Mouse (Mus musculus) T-cell, adult 2 months (primary cell): ENCODE measurements around the gene Stat5b.
A peak's percentile ranks its signal among the peaks of the same experiment; 100 is the strongest.

Experiments used
- DNase-seq: peaks from one replicate; pipeline ENCODE4 v3.0.0; 2022; ENCODE audit warnings: low spot score

Gene Stat5b

GRCm38 (mm10) chr11:100850038-100850777, at the start of gene Stat5b:
TSS of gene Stat5b (minus strand) at chr11:100850724.
- peak; percentile 85 for DNase-seq

- DNase-seq: no peak
Observed at GRCm38 (mm10) chr11:100898441-100899199, 48.1 kb upstream of the Stat5b start.

GRCm38 (mm10) chr11:100897294-100898231, 47.0 kb upstream of the Stat5b start:
- no peak for DNase-seq

GRCm38 (mm10) chr11:100896078-100896477, 45.6 kb upstream of the Stat5b start:
- DNase-seq: no peak

GRCm38 (mm10) chr11:100894146-100894918, 43.8 kb upstream of the Stat5b start:
- no peak for DNase-seq

- peak; percentile 89 for DNase-seq
Observed at GRCm38 (mm10) chr11:100893482-100893881, 43.0 kb upstream of the Stat5b start.

- DNase-seq: no peak
Observed at GRCm38 (mm10) chr11:100892435-100892834, 41.9 kb upstream of the Stat5b start.

GRCm38 (mm10) chr11:100891256-100892123, 41.0 kb upstream of the Stat5b start:
- DNase-seq: peak; percentile 53

- no peak for DNase-seq
Observed at GRCm38 (mm10) chr11:100890481-100890880, 40.0 kb upstream of the Stat5b start.

GRCm38 (mm10) chr11:100888348-100888820, 37.9 kb upstream of the Stat5b start:
- no peak for DNase-seq

GRCm38 (mm10) chr11:100887764-100888163, 37.2 kb upstream of the Stat5b start:
- DNase-seq: no peak

- DNase-seq: no peak
Observed at GRCm38 (mm10) chr11:100887236-100887635, 36.7 kb upstream of the Stat5b start.

GRCm38 (mm10) chr11:100886188-100886740, 35.7 kb upstream of the Stat5b start:
- DNase-seq: no peak

GRCm38 (mm10) chr11:100885472-100885871, 34.9 kb upstream of the Stat5b start:
- DNase-seq: no peak

- DNase-seq: no peak
Observed at GRCm38 (mm10) chr11:100883640-100884039, 33.1 kb upstream of the Stat5b start.

- no peak for DNase-seq
Observed at GRCm38 (mm10) chr11:100879321-100880078, 29.0 kb upstream of the Stat5b start.

GRCm38 (mm10) chr11:100875761-100876160, 25.2 kb upstream of the Stat5b start:
- no peak for DNase-seq

GRCm38 (mm10) chr11:100870968-100871350, 20.4 kb upstream of the Stat5b start:
- DNase-seq: no peak

- DNase-seq: no peak
Observed at GRCm38 (mm10) chr11:100870256-100870967, 19.9 kb upstream of the Stat5b start.
